Mouse (Mus musculus): Measurements from ENCODE around the gene 1110051M20Rik. TPM values are rescaled to one million over a fixed set of nuclear protein-coding genes. Genes with fewer than 3 reads are reported as not detected.

The 1110051M20Rik gene
- polyA plus RNA-seq, 1 experiment from 2014 or later, result 163 TPM

- Histone ChIP-seq H3K4me3 (ENCODE audit: low read depth, low read length) (no peak overlapping the region), H3K4me2 (ENCODE audit: low read depth, low read length) (no peak overlapping the region), H3K27me3 (ENCODE audit: control insufficient read depth, insufficient read depth, low read length) (0 out of 2 replicates have a peak, but pooled peaks cover 4% of the 10 kb centered on the region), H3K9ac (replicated peaks; ENCODE audit: low read depth, low read length) (no peak overlapping the region), H3K9me3 (ENCODE audit: control insufficient read depth, low read length) (no peaks in the 10 kb centered on the region), H3K4me1 (ENCODE audit: control insufficient read depth, insufficient read depth, low read length) (peaks cover 8% of the 10 kb centered on the region), H3K27ac (ENCODE audit: low read depth, low read length) (no peak overlapping the region), H3K36me3 (ENCODE audit: control insufficient read depth, insufficient read depth, low read length) (no peaks in the 10 kb centered on the region)
- ATAC-seq (ENCODE audit: low read depth), result no peak
- 89% methylated on average over 3 of the region's 3 CpGs for WGBS
Observed at GRCm38 (mm10) chr2:91454434-91454833, 9.9 kb upstream of the 1110051M20Rik start.

GRCm38 (mm10) chr2:91453231-91454075, 8.9 kb upstream of the 1110051M20Rik start:
- no peak for ATAC-seq (ENCODE audit: low read depth)

GRCm38 (mm10) chr2:91452658-91453057, 8.2 kb upstream of the 1110051M20Rik start:
- Histone ChIP-seq H3K4me2 (ENCODE audit: low read depth, low read length) (no peak overlapping the region), H3K27me3 (ENCODE audit: control insufficient read depth, insufficient read depth, low read length) (no peaks in the 10 kb centered on the region), H3K9me3 (ENCODE audit: control insufficient read depth, low read length) (no peaks in the 10 kb centered on the region), H3K9ac (replicated peaks; ENCODE audit: low read depth, low read length) (no peak overlapping the region), H3K4me3 (ENCODE audit: low read depth, low read length) (no peak overlapping the region), H3K27ac (ENCODE audit: low read depth, low read length) (no peak overlapping the region), H3K36me3 (ENCODE audit: control insufficient read depth, insufficient read depth, low read length) (no peaks in the 10 kb centered on the region), H3K4me1 (ENCODE audit: control insufficient read depth, insufficient read depth, low read length) (no peaks in the 10 kb centered on the region; the same call in 1 of the 2 replicates)
- ATAC-seq (ENCODE audit: low read depth), result no peak
- WGBS, result 36% methylated on average over 8 of the region's 8 CpGs

More at GRCm38 (mm10) chr2:91453231-91454075, 8.9 kb upstream of the 1110051M20Rik start:
- H3K9me3 ChIP-seq (ENCODE audit: control insufficient read depth, low read length), result no peaks in the 10 kb centered on the region
- H3K27me3 ChIP-seq (ENCODE audit: control insufficient read depth, insufficient read depth, low read length), result 0 out of 2 replicates have a peak, but pooled peaks cover 4% of the 10 kb centered on the region
- 80% methylated on average over 9 of the region's 9 CpGs for WGBS
- no peak overlapping the region for H3K4me3 ChIP-seq (ENCODE audit: low read depth, low read length)
- peaks cover under 1% of the 10 kb centered on the region; the same call in 1 of the 2 replicates for H3K4me1 ChIP-seq (ENCODE audit: control insufficient read depth, insufficient read depth, low read length)
- no peaks in the 10 kb centered on the region for H3K36me3 ChIP-seq (ENCODE audit: control insufficient read depth, insufficient read depth, low read length)
- H3K27ac ChIP-seq (ENCODE audit: low read depth, low read length), result no peak overlapping the region
- no peak overlapping the region for H3K4me2 ChIP-seq (ENCODE audit: low read depth, low read length)
- no peak overlapping the region for H3K9ac ChIP-seq (replicated peaks; ENCODE audit: low read depth, low read length)

GRCm38 (mm10) chr2:91450316-91450715, 5.8 kb upstream of the 1110051M20Rik start:
- Histone ChIP-seq H3K4me3 (ENCODE audit: low read depth, low read length) (no peak overlapping the region), H3K4me2 (ENCODE audit: low read depth, low read length) (no peak overlapping the region), H3K27ac (ENCODE audit: low read depth, low read length) (no peak overlapping the region), H3K36me3 (ENCODE audit: control insufficient read depth, insufficient read depth, low read length) (no peaks in the 10 kb centered on the region), H3K4me1 (ENCODE audit: control insufficient read depth, insufficient read depth, low read length) (no peaks in the 10 kb centered on the region), H3K9me3 (ENCODE audit: control insufficient read depth, low read length) (no peaks in the 10 kb centered on the region), H3K27me3 (ENCODE audit: control insufficient read depth, insufficient read depth, low read length) (no peaks in the 10 kb centered on the region), H3K9ac (replicated peaks; ENCODE audit: low read depth, low read length) (no peak overlapping the region)
- no peak for ATAC-seq (ENCODE audit: low read depth)
- WGBS, result 80% methylated on average over 9 of the region's 9 CpGs

GRCm38 (mm10) chr2:91449662-91450061, 5.2 kb upstream of the 1110051M20Rik start:
- no peaks in the 10 kb centered on the region for H3K27me3 ChIP-seq (ENCODE audit: control insufficient read depth, insufficient read depth, low read length)
- H3K36me3 ChIP-seq (ENCODE audit: control insufficient read depth, insufficient read depth, low read length), result no peaks in the 10 kb centered on the region
- H3K9me3 ChIP-seq (ENCODE audit: control insufficient read depth, low read length), result no peaks in the 10 kb centered on the region
- H3K27ac ChIP-seq (ENCODE audit: low read depth, low read length), result no peak overlapping the region
- WGBS, result 28% methylated on average over 1 of the region's 1 CpGs
- H3K4me2 ChIP-seq (ENCODE audit: low read depth, low read length), result no peak overlapping the region
- H3K4me1 ChIP-seq (ENCODE audit: control insufficient read depth, insufficient read depth, low read length), result no peaks in the 10 kb centered on the region
- H3K9ac ChIP-seq (replicated peaks; ENCODE audit: low read depth, low read length), result no peak overlapping the region
- H3K4me3 ChIP-seq (ENCODE audit: low read depth, low read length), result no peak overlapping the region
- ATAC-seq (ENCODE audit: low read depth), result no peak

- WGBS, result 61% methylated on average over 1 of the region's 1 CpGs
- Histone ChIP-seq H3K4me1 (ENCODE audit: control insufficient read depth, insufficient read depth, low read length) (peaks cover 5% of the 10 kb centered on the region; the same call in 1 of the 2 replicates), H3K9me3 (ENCODE audit: control insufficient read depth, low read length) (no peaks in the 10 kb centered on the region), H3K36me3 (ENCODE audit: control insufficient read depth, insufficient read depth, low read length) (no peaks in the 10 kb centered on the region), H3K4me2 (ENCODE audit: low read depth, low read length) (no peak overlapping the region), H3K4me3 (ENCODE audit: low read depth, low read length) (no peak overlapping the region), H3K9ac (replicated peaks; ENCODE audit: low read depth, low read length) (no peak overlapping the region), H3K27me3 (ENCODE audit: control insufficient read depth, insufficient read depth, low read length) (no peaks in the 10 kb centered on the region), H3K27ac (ENCODE audit: low read depth, low read length) (no peak overlapping the region)
- ATAC-seq (ENCODE audit: low read depth), result no peak
Observed at GRCm38 (mm10) chr2:91442241-91442640, 2.3 kb downstream of the 1110051M20Rik start.

GRCm38 (mm10) chr2:91441715-91442114, 2.8 kb downstream of the 1110051M20Rik start:
- Histone ChIP-seq H3K27me3 (ENCODE audit: control insufficient read depth, insufficient read depth, low read length) (no peaks in the 10 kb centered on the region), H3K27ac (ENCODE audit: low read depth, low read length) (no peak overlapping the region), H3K4me2 (ENCODE audit: low read depth, low read length) (no peak overlapping the region), H3K4me3 (ENCODE audit: low read depth, low read length) (no peak overlapping the region), H3K9me3 (ENCODE audit: control insufficient read depth, low read length) (no peaks in the 10 kb centered on the region), H3K36me3 (ENCODE audit: control insufficient read depth, insufficient read depth, low read length) (no peaks in the 10 kb centered on the region), H3K4me1 (ENCODE audit: control insufficient read depth, insufficient read depth, low read length) (peaks cover 5% of the 10 kb centered on the region; the same call in 1 of the 2 replicates), H3K9ac (replicated peaks; ENCODE audit: low read depth, low read length) (no peak overlapping the region)
- WGBS, result 78% methylated on average over 2 of the region's 2 CpGs
- no peak for ATAC-seq (ENCODE audit: low read depth)

GRCm38 (mm10) chr2:91440686-91441085, 3.8 kb downstream of the 1110051M20Rik start:
- H3K9ac ChIP-seq (replicated peaks; ENCODE audit: low read depth, low read length), result no peak overlapping the region
- no peak for ATAC-seq (ENCODE audit: low read depth)
- H3K4me2 ChIP-seq (ENCODE audit: low read depth, low read length), result no peak overlapping the region
- H3K9me3 ChIP-seq (ENCODE audit: control insufficient read depth, low read length), result no peaks in the 10 kb centered on the region
- H3K27me3 ChIP-seq (ENCODE audit: control insufficient read depth, insufficient read depth, low read length), result no peaks in the 10 kb centered on the region
- H3K4me3 ChIP-seq (ENCODE audit: low read depth, low read length), result no peak overlapping the region
- H3K36me3 ChIP-seq (ENCODE audit: control insufficient read depth, insufficient read depth, low read length), result no peaks in the 10 kb centered on the region
- WGBS, result 92% methylated on average over 5 of the region's 5 CpGs
- peaks cover 5% of the 10 kb centered on the region; the same call in 1 of the 2 replicates for H3K4me1 ChIP-seq (ENCODE audit: control insufficient read depth, insufficient read depth, low read length)
- H3K27ac ChIP-seq (ENCODE audit: low read depth, low read length), result no peak overlapping the region

- ATAC-seq (ENCODE audit: low read depth), result no peak
- Histone ChIP-seq H3K27me3 (ENCODE audit: control insufficient read depth, insufficient read depth, low read length) (no peaks in the 10 kb centered on the region), H3K9ac (replicated peaks; ENCODE audit: low read depth, low read length) (no peak overlapping the region), H3K4me1 (ENCODE audit: control insufficient read depth, insufficient read depth, low read length) (peaks cover 5% of the 10 kb centered on the region; the same call in 1 of the 2 replicates), H3K9me3 (ENCODE audit: control insufficient read depth, low read length) (no peaks in the 10 kb centered on the region), H3K4me3 (ENCODE audit: low read depth, low read length) (no peak overlapping the region), H3K36me3 (ENCODE audit: control insufficient read depth, insufficient read depth, low read length) (no peaks in the 10 kb centered on the region), H3K4me2 (ENCODE audit: low read depth, low read length) (no peak overlapping the region), H3K27ac (ENCODE audit: low read depth, low read length) (no peak overlapping the region)
- WGBS, result 67% methylated on average over 1 of the region's 1 CpGs
Observed at GRCm38 (mm10) chr2:91439876-91440275, 4.6 kb downstream of the 1110051M20Rik start.
